Mouse (Mus musculus): ENCODE results near the gene Decr2.

GRCm38 (mm10) chr17:26125226-26125625, 35.1 kb upstream of the Decr2 start:
- TF ChIP-seq CTCF (IDR thresholded peaks at IDR 0.05; ENCODE audit: borderline replicate concordance, control insufficient read depth, extremely low read depth, insufficient read depth, low read length, poor library complexity) (no peak), POLR2A (IDR thresholded peaks at IDR 0.05; ENCODE audit: control insufficient read depth, extremely low read depth, insufficient read depth, low read length, poor library complexity) (no peak)

Measured in thymus, adult 2 months (tissue).